Mouse (Mus musculus): ENCODE results near the gene Adamts13. TPM values are rescaled to one million over a fixed set of nuclear protein-coding genes. Genes with fewer than 3 reads are reported as not detected.

Adamts13 gene
- total and polyA plus RNA-seq, 3 experiments: 19.7 to 130 TPM; not detected in 1

DNA sequence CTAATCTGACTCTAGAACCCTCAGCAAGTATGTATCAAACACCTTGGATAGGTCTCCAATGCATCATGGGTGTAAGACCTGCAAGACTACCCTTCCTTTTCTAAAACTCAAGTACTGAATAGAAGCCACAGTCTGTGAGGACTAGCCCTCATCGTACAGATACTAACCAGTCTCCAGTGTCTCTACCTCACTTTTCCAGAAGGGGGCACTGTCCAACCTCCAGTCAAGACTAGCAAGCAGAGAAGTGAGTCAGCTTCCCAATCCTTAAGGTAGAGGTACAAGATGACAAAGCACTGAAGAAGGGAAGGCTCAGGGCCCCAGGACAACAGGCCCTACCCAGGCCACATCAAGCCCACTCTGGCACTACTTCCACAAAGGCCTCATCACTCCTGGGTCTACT lies 42.8 kb upstream of the Adamts13 start:
- H3K27me3 ChIP-seq (ENCODE audit: control insufficient read depth in 1 of 2, insufficient read depth in 2 of 2, low read length in 2 of 2): no peaks in the 10 kb centered on the region
- TF ChIP-seq CTCF (IDR thresholded peaks at IDR 0.05 in 2 of 3, conservative IDR thresholded peaks at IDR 0.05 in 1 of 3; ENCODE audit: control insufficient read depth in 1 of 3, insufficient read depth in 1 of 3, low read depth in 2 of 3, low read length in 3 of 3, poor library complexity in 1 of 3, severe bottlenecking in 1 of 3): peak; percentile 57 to 84 (median 78)
- no peak for TF ChIP-seq RCOR1 (IDR thresholded peaks at IDR 0.05; ENCODE audit: low read depth, low read length)
- TF ChIP-seq TBP (IDR thresholded peaks at IDR 0.05; ENCODE audit: low read depth, low read length): no peak
- no peak for TF ChIP-seq KAT2A (conservative IDR thresholded peaks at IDR 0.05; ENCODE audit: low read depth, low read length)
- no peak for TF ChIP-seq MEF2A (IDR thresholded peaks at IDR 0.05; ENCODE audit: extremely low read depth, insufficient replicate concordance, low read depth, low read length, poor library complexity, severe bottlenecking)
- no peak for TF ChIP-seq ZMIZ1 (IDR thresholded peaks at IDR 0.05; ENCODE audit: low read depth, low read length)
- TF ChIP-seq EP300 (IDR thresholded peaks at IDR 0.05; ENCODE audit: low read depth in 1 of 2, low read length in 2 of 2): no peak
- TF ChIP-seq MYB (IDR thresholded peaks at IDR 0.05; ENCODE audit: low read depth, low read length): no peak
- no peak for TF ChIP-seq USF2 (IDR thresholded peaks at IDR 0.05; ENCODE audit: borderline replicate concordance in 1 of 2, insufficient read depth in 1 of 2, low read depth in 1 of 2, low read length in 2 of 2)
- TF ChIP-seq TCF12 (IDR thresholded peaks at IDR 0.05; ENCODE audit: low read depth, low read length): 0 out of 2 replicates have a peak, but pooled peaks have one; percentile 9
- peak; percentile 74; the same call in 1 of the 2 replicates for TF ChIP-seq JUND (IDR thresholded peaks at IDR 0.05; ENCODE audit: low read depth, low read length)
- no peak for TF ChIP-seq GABPA (IDR thresholded peaks at IDR 0.05; ENCODE audit: low read depth, low read length)
- no peak for TF ChIP-seq GATA1 (IDR thresholded peaks at IDR 0.05; ENCODE audit: low read depth, low read length)
- TF ChIP-seq POLR2A (IDR thresholded peaks at IDR 0.05; ENCODE audit: control insufficient read depth in 1 of 2, insufficient read depth in 1 of 2, low read depth in 1 of 2, low read length in 2 of 2, poor library complexity in 1 of 2): no peak; a peak in 1 of 4 replicates
- TF ChIP-seq ZC3H11A (IDR thresholded peaks at IDR 0.05; ENCODE audit: low read depth, low read length): 0 out of 2 replicates have a peak, but pooled peaks have one; percentile 46
- TF ChIP-seq RAD21 (IDR thresholded peaks at IDR 0.05; ENCODE audit: low read depth, low read length): peak; percentile 66
- peak; percentile 65 for TF ChIP-seq SMC3 (IDR thresholded peaks at IDR 0.05; ENCODE audit: low read depth, low read length)
- no peak for TF ChIP-seq BHLHE40 (IDR thresholded peaks at IDR 0.05; ENCODE audit: borderline replicate concordance, low read depth, low read length)
- no peak for TF ChIP-seq POLR2AphosphoS5 (IDR thresholded peaks at IDR 0.05; ENCODE audit: borderline replicate concordance, low read depth, low read length)
- TF ChIP-seq SIN3A (IDR thresholded peaks at IDR 0.05; ENCODE audit: low read length): peak; percentile 53
- TF ChIP-seq POLR2AphosphoS2 (IDR thresholded peaks at IDR 0.05; ENCODE audit: low read length): no peak
- TF ChIP-seq E2F4 (IDR thresholded peaks at IDR 0.05; ENCODE audit: borderline replicate concordance, low read depth, low read length): no peak
- no peak for TF ChIP-seq TAL1 (IDR thresholded peaks at IDR 0.05; ENCODE audit: low read length)
- no peak for TF ChIP-seq NELFE (IDR thresholded peaks at IDR 0.05; ENCODE audit: low read depth, low read length)
- TF ChIP-seq MYC (IDR thresholded peaks at IDR 0.05; ENCODE audit: low read depth, low read length): no peak
- no peak for TF ChIP-seq CHD2 (IDR thresholded peaks at IDR 0.05; ENCODE audit: low read length)
- no peak for TF ChIP-seq ETS1 (IDR thresholded peaks at IDR 0.05; ENCODE audit: low read depth, low read length)
- no peak for TF ChIP-seq HCFC1 (IDR thresholded peaks at IDR 0.05; ENCODE audit: low read depth, low read length)
- no peak for TF ChIP-seq UBTF (IDR thresholded peaks at IDR 0.05; ENCODE audit: borderline replicate concordance, insufficient read depth, low read depth, low read length)
- no peak for TF ChIP-seq CHD1 (IDR thresholded peaks at IDR 0.05; ENCODE audit: low read depth, low read length)
- TF ChIP-seq MXI1 (IDR thresholded peaks at IDR 0.05; ENCODE audit: low read depth, low read length): no peak
- TF ChIP-seq MAZ (IDR thresholded peaks at IDR 0.05; ENCODE audit: low read depth, low read length): no peak
- no peak for TF ChIP-seq MAX (IDR thresholded peaks at IDR 0.05; ENCODE audit: low read length)
- no peak for TF ChIP-seq ZNF384 (IDR thresholded peaks at IDR 0.05; ENCODE audit: low read depth, low read length)
- DNase-seq (ENCODE audit: low read depth, low spot score): peak; percentile 88
- peaks cover 8 to 31% of the 10 kb centered on the region in 2 experiments; a peak in 3 of 4 replicates for H3K36me3 ChIP-seq (ENCODE audit: control insufficient read depth in 1 of 2, insufficient read depth in 2 of 2, low read length in 2 of 2)
- H3K4me3 ChIP-seq (ENCODE audit: control insufficient read depth in 1 of 2, insufficient read depth in 1 of 2, low read depth in 2 of 2, low read length in 2 of 2): no peak overlapping the region
- H3K9ac ChIP-seq (ENCODE audit: control insufficient read depth, low read depth, low read length, poor library complexity, severe bottlenecking): no peak overlapping the region
- peaks cover 57% of the 10 kb centered on the region for H3K79me2 ChIP-seq (ENCODE audit: control insufficient read depth, insufficient read depth, low read length, poor library complexity)
- peak overlapping the region; percentile 11; the same call in 1 of the 2 replicates for H3K27ac ChIP-seq (ENCODE audit: control insufficient read depth, low read depth, low read length)
- H3K4me1 ChIP-seq (ENCODE audit: control insufficient read depth in 1 of 2, insufficient read depth in 2 of 2, low read length in 2 of 2): peaks cover 14 to 38% of the 10 kb centered on the region in 2 experiments
- no peaks in the 10 kb centered on the region for H3K9me3 ChIP-seq (replicated peaks; ENCODE audit: insufficient read depth, low read length)
